Mouse (Mus musculus) bone marrow, adult 2 months (tissue): ENCODE measurements around the gene 4930522L14Rik.
"Not testable (repeated sequence)": the region's sequence is repeated elsewhere in the genome, so short reads cannot be mapped to it uniquely, and the experiment has no call there.

Experiments used
- CTCF ChIP-seq: fragments of 200-500 bp; IDR thresholded peaks from 2 replicates; pipeline ENCODE4 v1.5.1; 2011; ENCODE audit warnings: low read length, control low read depth; ENCODE audit not compliant: control insufficient read depth, insufficient read depth
- POLR2A ChIP-seq: fragments of 200-500 bp; IDR thresholded peaks from 2 replicates; pipeline ENCODE4 v1.6.1; 2011; ENCODE audit warnings: low read depth, mild to moderate bottlenecking, control low read depth, low read length, borderline replicate concordance; ENCODE audit not compliant: control insufficient read depth

GRCm38 (mm10) chr5:109751391-109752071, at the start of gene 4930522L14Rik:
- TF ChIP-seq CTCF, POLR2A: not testable (repeated sequence)
